Mouse (Mus musculus): Measurements from ENCODE around the gene Gm28044. TPM values are rescaled to one million over a fixed set of nuclear protein-coding genes. Genes with fewer than 3 reads are reported as not detected.
A peak's percentile ranks its signal among the peaks of the same experiment; 100 is the strongest.
"Not testable (repeated sequence)": the region's sequence is repeated elsewhere in the genome, so short reads cannot be mapped to it uniquely, and the experiment has no call there.

Gm28044 gene
- polyA plus RNA-seq, 1 experiment from 2014 or later: not detected

DNA sequence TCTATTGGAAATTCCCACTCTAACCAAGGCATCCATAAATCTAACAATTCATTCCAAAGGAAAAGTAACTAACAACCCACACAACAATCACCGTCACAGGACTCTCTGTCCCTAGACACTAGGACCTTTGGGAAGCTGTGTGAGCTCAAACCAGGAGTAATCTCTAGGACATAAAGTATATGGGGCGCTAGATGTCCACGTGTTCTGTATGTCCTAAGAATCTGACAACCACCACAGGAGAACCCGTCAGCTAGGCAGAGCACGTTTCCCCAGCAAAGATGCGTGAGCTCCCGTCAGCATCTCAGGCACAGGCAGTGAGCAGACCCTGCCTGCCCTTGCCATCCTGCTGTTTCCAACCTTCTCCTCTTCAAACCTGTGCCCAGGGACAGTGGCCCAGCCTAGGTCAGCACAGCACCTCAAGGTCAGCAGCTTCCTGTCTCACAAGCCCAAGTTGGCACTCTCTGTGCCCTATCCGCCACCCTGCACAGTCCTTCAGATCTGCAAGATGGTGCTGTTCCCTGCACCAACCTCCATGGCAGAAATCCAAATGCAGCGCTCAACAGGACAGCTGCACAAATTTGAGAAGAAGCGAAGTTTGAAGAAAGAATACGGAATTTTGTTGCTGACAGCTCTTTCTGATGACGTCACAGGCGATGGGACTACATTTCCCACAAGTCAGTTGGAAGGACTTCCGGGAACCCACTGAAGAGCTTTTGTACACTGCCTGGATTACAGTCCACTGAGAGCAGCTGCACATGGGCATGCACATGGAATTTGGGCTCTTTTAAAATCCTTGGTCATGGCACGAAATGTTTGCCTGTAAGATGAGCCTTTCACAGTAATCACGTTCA is 54.3 kb downstream of the Gm28044 start, which contains the start of gene Zfp457:
Zfp457 (minus strand) TSS at position 664 of the 851 bp plus-strand sequence.
- Histone ChIP-seq H3K27ac (replicated peaks) (no peak within 1 kb of the TSS), H3K4me1 (peaks cover 7% of the 10 kb centered on the region), H3K9ac (peak within 1 kb of the TSS; percentile 69), H3K4me3 (replicated peaks) (peak within 1 kb of the TSS; percentile 63), H3K4me2 (replicated peaks) (peak within 1 kb of the TSS; percentile 85), H3K27me3 (no peaks in the 10 kb centered on the region), H3K36me3 (no peaks in the 10 kb centered on the region), H3K9me3 (replicated peaks) (no peaks in the 10 kb centered on the region)
- 8% methylated on average over 16 of the region's 16 CpGs for WGBS
- peak; percentile 97 for ATAC-seq (ENCODE audit: insufficient number of reproducible peaks, low FRiP score, low TSS enrichment, low read depth)

DNA sequence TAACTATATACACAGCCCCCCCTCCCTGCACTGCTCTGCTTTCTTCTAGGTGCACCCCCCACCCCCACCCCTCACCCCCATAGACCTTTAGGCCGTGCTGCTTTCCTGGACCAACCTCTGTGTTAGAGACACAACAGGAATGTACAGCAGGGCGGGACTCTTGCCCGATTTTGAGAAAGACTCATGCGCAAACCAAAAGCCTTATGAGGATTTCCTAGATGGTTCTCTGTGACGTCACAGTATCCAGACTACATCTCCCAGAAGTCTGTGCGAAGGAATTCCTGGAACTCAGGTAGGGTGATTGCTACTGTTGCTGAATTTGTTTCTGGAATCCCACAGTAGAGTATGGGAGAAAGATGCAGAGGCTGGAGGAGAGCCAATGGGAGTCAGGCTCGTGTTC is 82.0 kb downstream of the Gm28044 start, which contains the start of gene Zfp458:
Zfp458 (minus strand) TSS at position 153 of the 400 bp plus-strand sequence.
- no peak for ATAC-seq (ENCODE audit: insufficient number of reproducible peaks, low FRiP score, low TSS enrichment, low read depth)
- no peaks in the 10 kb centered on the region for H3K27me3 ChIP-seq
- WGBS: 42% methylated on average over 7 of the region's 7 CpGs

DNA sequence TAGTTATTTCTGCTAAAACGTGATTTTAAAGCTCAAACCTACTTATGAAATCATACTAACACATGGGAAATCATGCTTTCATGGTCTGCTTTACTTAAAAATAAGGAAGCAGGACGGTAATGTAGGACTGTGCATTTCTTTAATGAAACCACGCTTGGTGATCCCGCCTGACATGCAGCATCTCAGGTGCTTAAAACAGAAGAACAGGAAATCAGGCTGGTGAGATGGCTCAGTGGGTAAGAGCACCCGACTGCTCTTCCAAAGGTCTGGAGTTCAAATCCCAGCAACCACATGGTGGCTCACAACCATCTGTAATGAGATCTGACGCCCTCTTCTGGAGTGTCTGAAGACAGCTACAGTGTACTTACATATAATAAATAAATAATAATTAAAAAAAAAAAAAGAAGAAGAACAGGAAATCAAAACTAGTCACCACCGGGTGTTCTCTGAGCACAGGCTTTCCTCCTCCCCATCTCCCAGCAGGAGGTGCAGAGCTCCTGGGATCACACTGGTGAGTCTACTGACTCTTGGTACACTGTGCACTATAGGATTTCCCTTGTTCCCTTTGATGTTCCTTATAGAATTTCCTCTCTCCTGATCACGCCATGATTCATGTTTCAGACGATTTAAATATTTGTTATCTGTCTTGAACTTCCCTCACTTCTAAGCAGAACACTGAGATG is 90.8 kb downstream of the Gm28044 start:
- not testable (repeated sequence) for H3K4me1 ChIP-seq; H3K27me3 ChIP-seq; H3K36me3 ChIP-seq; ATAC-seq (ENCODE audit: insufficient number of reproducible peaks, low FRiP score, low TSS enrichment, low read depth); H3K27ac ChIP-seq (replicated peaks); H3K9ac ChIP-seq; H3K9me3 ChIP-seq (replicated peaks)
- WGBS: 41% methylated on average over 9 of the region's 9 CpGs
- Histone ChIP-seq H3K4me3 (replicated peaks) (peak overlapping the region; percentile 82), H3K4me2 (replicated peaks) (peak overlapping the region; percentile 75)

More for the DNA sequence above, 82.0 kb downstream of the Gm28044 start, which contains the start of gene Zfp458:
- no peak within 1 kb of the TSS for H3K4me2 ChIP-seq (replicated peaks)
- no peak within 1 kb of the TSS for H3K9ac ChIP-seq
- no peaks in the 10 kb centered on the region for H3K9me3 ChIP-seq (replicated peaks)
- H3K27ac ChIP-seq (replicated peaks): no peak within 1 kb of the TSS
- no peaks in the 10 kb centered on the region for H3K4me1 ChIP-seq
- H3K4me3 ChIP-seq (replicated peaks): no peak within 1 kb of the TSS
- H3K36me3 ChIP-seq: no peaks in the 10 kb centered on the region

DNA sequence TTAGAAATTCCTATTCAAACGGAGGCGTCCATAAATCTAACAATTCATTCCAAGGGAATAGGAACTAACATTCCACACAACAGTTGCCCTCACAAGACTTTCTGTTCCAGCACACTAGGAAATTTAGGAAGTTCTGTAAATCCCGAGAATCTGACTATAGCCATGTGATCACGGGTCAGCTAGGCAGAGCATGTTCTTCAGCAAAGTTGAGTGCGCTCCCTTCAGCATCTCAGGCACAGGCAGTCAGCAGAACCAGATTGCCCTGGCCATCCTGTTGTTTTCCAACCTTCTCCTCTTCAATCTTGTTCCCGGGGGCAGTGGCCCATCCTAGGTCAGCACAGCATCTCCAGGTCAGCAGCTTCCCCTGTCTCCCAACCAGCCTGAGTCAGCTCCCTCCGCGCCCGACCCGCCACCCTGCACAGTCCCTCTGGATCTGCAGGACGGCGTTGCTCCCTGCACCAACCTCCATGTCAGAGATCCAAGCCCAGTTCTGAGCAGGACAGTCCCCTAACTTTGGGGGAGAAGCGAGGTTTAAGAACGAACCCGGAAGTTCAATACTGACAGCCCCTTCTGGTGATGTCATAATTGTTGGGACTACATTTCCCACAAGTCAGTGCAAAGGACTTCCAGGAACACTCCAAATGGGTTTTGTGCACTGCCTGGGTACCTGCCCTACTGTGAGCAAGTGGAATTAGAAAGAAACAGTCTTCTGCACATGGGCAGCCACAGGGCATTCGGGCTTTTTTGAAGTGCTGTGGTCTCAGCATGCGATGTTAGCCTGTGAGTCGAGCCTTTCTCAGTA is 91.6 kb downstream of the Gm28044 start:
- H3K4me1 ChIP-seq: no peaks in the 10 kb centered on the region
- no peaks in the 10 kb centered on the region for H3K27me3 ChIP-seq
- 0 out of 2 replicates have a peak, but pooled peaks cover 4% of the 10 kb centered on the region for H3K36me3 ChIP-seq
- WGBS: 6% methylated on average over 18 of the region's 18 CpGs
- H3K27ac ChIP-seq (replicated peaks): 0 out of 2 replicates have a peak overlapping the region, but pooled peaks have one; percentile 51
- H3K4me3 ChIP-seq (replicated peaks): peak overlapping the region; percentile 82
- peak; percentile 88 for ATAC-seq (ENCODE audit: insufficient number of reproducible peaks, low FRiP score, low TSS enrichment, low read depth)
- peak overlapping the region; percentile 75 for H3K4me2 ChIP-seq (replicated peaks)
- H3K9ac ChIP-seq: peak overlapping the region; percentile 66
- no peaks in the 10 kb centered on the region for H3K9me3 ChIP-seq (replicated peaks)

Other genes starting within 250 kb of the Gm28044 start
- gene Rslcan18, start 244.3 kb downstream of the Gm28044 start, polyA plus RNA-seq (2015; fragmentation: Nextera tagmentation; extraction: Ambion mirVana): 0.33 and 0.37 TPM in 2 replicates
- gene Zfp759, start 238.9 kb downstream of the Gm28044 start, polyA plus RNA-seq (2015; fragmentation: Nextera tagmentation; extraction: Ambion mirVana): 1.7 and 2.4 TPM in 2 replicates
- gene Rsl1, start 187.4 kb downstream of the Gm28044 start, polyA plus RNA-seq (2015; fragmentation: Nextera tagmentation; extraction: Ambion mirVana): 6.1 and 7.2 TPM in 2 replicates
- 2.2 and 2.6 TPM in 2 replicates for gene Zfp455, start 166.0 kb downstream of the Gm28044 start, polyA plus RNA-seq (2015; fragmentation: Nextera tagmentation; extraction: Ambion mirVana)
- gene Zfp458, start 82.1 kb downstream of the Gm28044 start, polyA plus RNA-seq (2015; fragmentation: Nextera tagmentation; extraction: Ambion mirVana): 1.7 and 2.3 TPM in 2 replicates
- gene Zfp457, start 54.1 kb downstream of the Gm28044 start, polyA plus RNA-seq (2015; fragmentation: Nextera tagmentation; extraction: Ambion mirVana): 0.45 and 1.1 TPM in 2 replicates
- 2.1 and 2.6 TPM in 2 replicates for gene Zfp595, start 28.0 kb downstream of the Gm28044 start, polyA plus RNA-seq (2015; fragmentation: Nextera tagmentation; extraction: Ambion mirVana)
- 0.89 and 0.95 TPM in 2 replicates for gene Zfp953, start 69 bp upstream of the Gm28044 start, polyA plus RNA-seq (2015; fragmentation: Nextera tagmentation; extraction: Ambion mirVana)
- 0.41 TPM in 1 of 2 replicates, not detected in the other for gene Gm28041, start 15.2 kb upstream of the Gm28044 start, polyA plus RNA-seq (2015; fragmentation: Nextera tagmentation; extraction: Ambion mirVana)
- 1.7 and 1.8 TPM in 2 replicates for gene Zfp456, start 15.3 kb upstream of the Gm28044 start, polyA plus RNA-seq (2015; fragmentation: Nextera tagmentation; extraction: Ambion mirVana)
- 6.1 and 7.2 TPM in 2 replicates for gene Zfp429, start 39.3 kb upstream of the Gm28044 start, polyA plus RNA-seq (2015; fragmentation: Nextera tagmentation; extraction: Ambion mirVana)
- gene Zfp459, start 60.9 kb upstream of the Gm28044 start, polyA plus RNA-seq (2015; fragmentation: Nextera tagmentation; extraction: Ambion mirVana): 1.2 and 1.6 TPM in 2 replicates
- 10.1 and 10.7 TPM in 2 replicates for gene Zfp874a, start 91.1 kb upstream of the Gm28044 start, polyA plus RNA-seq (2015; fragmentation: Nextera tagmentation; extraction: Ambion mirVana)
- 2.7 and 3.2 TPM in 2 replicates for gene Zfp874b, start 123.7 kb upstream of the Gm28044 start, polyA plus RNA-seq (2015; fragmentation: Nextera tagmentation; extraction: Ambion mirVana)
- 14.4 and 15.6 TPM in 2 replicates for gene Zfp58, start 140.0 kb upstream of the Gm28044 start, polyA plus RNA-seq (2015; fragmentation: Nextera tagmentation; extraction: Ambion mirVana)
- not detected in 2 replicates for gene Gm26965, start 165.6 kb upstream of the Gm28044 start, polyA plus RNA-seq (2015; fragmentation: Nextera tagmentation; extraction: Ambion mirVana)
- 24.6 TPM in 2 replicates for gene Zfp87, start 165.6 kb upstream of the Gm28044 start, polyA plus RNA-seq (2015; fragmentation: Nextera tagmentation; extraction: Ambion mirVana)
- 10.5 and 11.8 TPM in 2 replicates for gene Zfp748, start 193.3 kb upstream of the Gm28044 start, polyA plus RNA-seq (2015; fragmentation: Nextera tagmentation; extraction: Ambion mirVana)
- 4.0 and 4.1 TPM in 2 replicates for gene Zfp729b, start 249.2 kb upstream of the Gm28044 start, polyA plus RNA-seq (2015; fragmentation: Nextera tagmentation; extraction: Ambion mirVana)